Mouse (Mus musculus) stomach, postnatal 0 days (tissue): Measurements from ENCODE around the gene Otx1.

ENCODE experiments used
- CTCF ChIP-seq: IDR thresholded peaks from 2 replicates; pipeline ENCODE4 v1.5.1; 2016; ENCODE audit warnings: antibody characterized with exemption, low read depth, mild to moderate bottlenecking, moderate library complexity
- EP300 ChIP-seq: optimal IDR thresholded peaks from 2 replicates; pipeline ENCODE3; 2016; ENCODE audit warnings: antibody characterized with exemption

DNA sequence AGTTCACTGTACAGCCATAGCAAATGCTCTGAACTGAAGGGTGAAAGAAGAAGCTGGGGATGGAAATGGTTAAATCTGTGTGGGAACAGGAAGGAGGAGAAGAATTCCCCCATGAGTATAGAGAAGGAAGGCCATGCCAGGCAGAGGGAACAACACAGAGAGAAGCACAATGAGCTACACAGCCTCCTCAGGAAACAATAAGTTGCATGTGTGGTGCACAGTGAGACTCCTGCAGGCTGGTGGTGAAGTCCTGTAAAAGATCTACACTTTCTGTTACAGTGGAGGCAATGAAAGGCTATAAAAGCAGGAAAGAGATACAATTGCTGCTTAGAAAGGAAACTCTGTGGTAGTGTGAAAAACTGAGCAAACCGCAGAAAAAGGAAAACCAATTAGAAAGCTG lies 17.6 kb downstream of the Otx1 start:
- TF ChIP-seq CTCF (no peak), EP300 (no peak)
